Mouse (Mus musculus) MEL (cell line): ENCODE data around the gene Ints13.

Experiments
- CHD2 ChIP-seq: IDR thresholded peaks from 2 replicates; pipeline ENCODE4 v1.6.1; 2011; ENCODE audit warnings: low read length, improper control_type of control experiment
- CTCF ChIP-seq, 3 experiments: IDR thresholded peaks in 2 of 3; conservative IDR thresholded peaks in 1 of 3; 2 replicates each; pipeline ENCODE4 v1.5.1; 2011 to 2012; ENCODE audit warnings: low read length in 3 of 3, low read depth in 2 of 3, mild to moderate bottlenecking in 2 of 3, improper control_type of control experiment in 1 of 3, inconsistent platforms in 1 of 3, mixed read lengths in 1 of 3, moderate library complexity in 1 of 3; ENCODE audit not compliant: control insufficient read depth in 1 of 3, insufficient read depth in 1 of 3, poor library complexity in 1 of 3, severe bottlenecking in 1 of 3
- EP300 ChIP-seq, 2 experiments: IDR thresholded peaks; 2 replicates each; pipeline ENCODE4 v1.6.1; 2011; ENCODE audit warnings: improper control_type of control experiment in 2 of 2, low read length in 2 of 2, low read depth in 1 of 2, mild to moderate bottlenecking in 1 of 2
- GABPA ChIP-seq: IDR thresholded peaks from 2 replicates; pipeline ENCODE4 v1.6.1; 2012; ENCODE audit warnings: low read depth, mild to moderate bottlenecking, inconsistent platforms, low read length, improper control_type of control experiment, moderate library complexity
- GATA1 ChIP-seq: IDR thresholded peaks from 2 replicates; pipeline ENCODE4 v1.6.1; 2011; ENCODE audit warnings: low read depth, low read length, improper control_type of control experiment
- POLR2A ChIP-seq, 2 experiments: IDR thresholded peaks; 2 replicates each; pipeline ENCODE4 v1.6.1; 2011 to 2012; ENCODE audit warnings: low read length in 2 of 2, mild to moderate bottlenecking in 2 of 2, control low read depth in 1 of 2, improper control_type of control experiment in 1 of 2, low read depth in 1 of 2, moderate library complexity in 1 of 2; ENCODE audit not compliant: control insufficient read depth in 1 of 2, insufficient read depth in 1 of 2, poor library complexity in 1 of 2
- RAD21 ChIP-seq: IDR thresholded peaks from 2 replicates; pipeline ENCODE4 v1.6.1; 2011; ENCODE audit warnings: mild to moderate bottlenecking, low read depth, low read length, improper control_type of control experiment
- RCOR1 ChIP-seq: IDR thresholded peaks from 2 replicates; pipeline ENCODE4 v1.6.1; 2012; ENCODE audit warnings: low read depth, mild to moderate bottlenecking, inconsistent platforms, low read length, improper control_type of control experiment
- SIN3A ChIP-seq: IDR thresholded peaks from 2 replicates; pipeline ENCODE4 v1.6.1; 2012; ENCODE audit warnings: low read length, improper control_type of control experiment, inconsistent platforms
- TBP ChIP-seq: IDR thresholded peaks from 2 replicates; pipeline ENCODE4 v1.8.0; 2011; ENCODE audit warnings: low read depth, low read length, improper control_type of control experiment
- ZC3H11A ChIP-seq: IDR thresholded peaks from 2 replicates; pipeline ENCODE4 v1.6.1; 2012; ENCODE audit warnings: low read depth, mild to moderate bottlenecking, inconsistent platforms, low read length, improper control_type of control experiment
- ZMIZ1 ChIP-seq: IDR thresholded peaks from 2 replicates; pipeline ENCODE4 v1.6.1; 2012; ENCODE audit warnings: low read depth, mild to moderate bottlenecking, inconsistent platforms, low read length, improper control_type of control experiment, moderate library complexity
- ZNF384 ChIP-seq: IDR thresholded peaks from 2 replicates; pipeline ENCODE4 v1.6.1; 2012; ENCODE audit warnings: low read depth, mild to moderate bottlenecking, inconsistent platforms, low read length, improper control_type of control experiment

DNA sequence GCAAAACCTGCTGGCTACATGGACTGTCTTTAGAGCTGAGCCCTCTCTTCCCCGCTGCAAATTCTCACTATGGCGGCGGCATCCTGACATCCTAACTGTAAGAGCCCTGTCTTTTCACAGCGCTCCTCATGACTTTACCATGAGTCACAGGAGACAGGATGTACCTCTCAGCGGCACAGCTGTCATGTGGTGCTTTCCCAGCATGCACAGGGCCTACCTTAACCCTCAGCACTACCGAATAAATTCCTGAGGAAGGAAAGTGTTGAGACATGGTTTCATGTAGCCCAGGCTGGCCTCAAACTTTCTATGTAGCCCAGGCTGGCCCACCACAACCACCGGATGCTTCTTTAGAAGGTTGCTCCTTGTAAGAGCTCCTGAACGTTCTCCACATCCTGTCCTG is 38.3 kb upstream of the Ints13 start:
- TF ChIP-seq TBP, result no peak
- no peak for TF ChIP-seq RCOR1
- no peak for TF ChIP-seq RAD21
- no peak for TF ChIP-seq ZNF384
- no peak for TF ChIP-seq CTCF (IDR thresholded peaks at IDR 0.05 in 2 of 3, conservative IDR thresholded peaks at IDR 0.05 in 1 of 3; ENCODE audit: control insufficient read depth in 1 of 3, insufficient read depth in 1 of 3, low read depth in 2 of 3, low read length in 3 of 3, poor library complexity in 1 of 3, severe bottlenecking in 1 of 3)
- no peak for TF ChIP-seq POLR2A (IDR thresholded peaks at IDR 0.05; ENCODE audit: control insufficient read depth in 1 of 2, insufficient read depth in 1 of 2, low read depth in 1 of 2, low read length in 2 of 2, poor library complexity in 1 of 2)
- TF ChIP-seq SIN3A, result no peak
- no peak for TF ChIP-seq ZMIZ1
- no peak for TF ChIP-seq GABPA
- TF ChIP-seq CHD2, result no peak
- no peak for TF ChIP-seq EP300 (IDR thresholded peaks at IDR 0.05; ENCODE audit: low read depth in 1 of 2, low read length in 2 of 2)
- TF ChIP-seq GATA1, result no peak
- no peak for TF ChIP-seq ZC3H11A
